Mouse (Mus musculus): ENCODE results near the gene Rhobtb3. TPM values are rescaled to one million over a fixed set of nuclear protein-coding genes. Genes with fewer than 3 reads are reported as not detected.

Rhobtb3 gene
- total and polyA plus RNA-seq, 2 experiments from 2014 or later = 14.0 to 52.0 TPM

DNA sequence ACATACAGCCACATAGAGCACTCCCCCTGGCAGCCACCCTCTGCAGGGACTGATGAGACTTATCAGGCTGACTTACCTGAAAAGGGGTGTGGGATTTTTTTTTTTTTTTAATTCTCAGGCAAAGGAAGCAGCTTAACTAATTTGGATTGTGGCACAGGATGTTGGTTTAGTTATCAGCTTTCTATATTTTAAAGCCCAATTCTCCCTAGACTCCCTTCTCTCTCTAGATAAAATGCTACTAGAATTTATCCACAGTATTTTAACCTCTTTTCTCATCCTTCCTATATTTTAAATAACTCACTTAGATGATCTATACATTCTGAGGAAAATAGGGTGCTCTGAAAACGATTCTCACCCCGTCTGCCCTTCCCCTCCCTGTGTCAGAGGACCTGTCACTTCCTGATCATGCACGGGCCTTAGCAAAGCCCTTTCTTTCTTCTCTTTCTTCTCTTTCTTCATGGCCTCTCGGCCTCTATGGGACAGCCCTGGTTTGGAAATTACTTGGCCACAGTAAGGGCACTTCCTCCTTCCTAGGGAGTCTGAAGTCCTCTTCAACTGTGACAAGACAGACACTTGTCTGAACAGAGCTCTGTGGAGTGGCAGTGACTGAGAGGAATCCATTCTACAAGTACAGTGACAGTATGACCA is 98.1 kb downstream of the Rhobtb3 start:
- ATAC-seq (no peak), DNase-seq (no peak)
- no peak overlapping the region for H3K9ac ChIP-seq
- H3K36me3 ChIP-seq (ENCODE audit: insufficient read depth) = 0 out of 2 replicates have a peak, but pooled peaks cover 2% of the 10 kb centered on the region
- no peaks in the 10 kb centered on the region for H3K9me3 ChIP-seq (ENCODE audit: low read length)
- no peak overlapping the region for H3K4me3 ChIP-seq (ENCODE audit: low read depth, low read length)
- H3K4me2 ChIP-seq (ENCODE audit: low read depth) = no peak overlapping the region
- TF ChIP-seq CTCF (IDR thresholded peaks at IDR 0.05; ENCODE audit: low read depth) = no peak
- peaks cover 10% of the 10 kb centered on the region for H3K4me1 ChIP-seq (ENCODE audit: insufficient read depth)
- no peak overlapping the region for H3K27ac ChIP-seq (ENCODE audit: low read depth, low read length)
- H3K27me3 ChIP-seq (ENCODE audit: insufficient read depth, low read length) = no peaks in the 10 kb centered on the region
- 59% methylated on average over 4 of the region's 4 CpGs for WGBS

DNA sequence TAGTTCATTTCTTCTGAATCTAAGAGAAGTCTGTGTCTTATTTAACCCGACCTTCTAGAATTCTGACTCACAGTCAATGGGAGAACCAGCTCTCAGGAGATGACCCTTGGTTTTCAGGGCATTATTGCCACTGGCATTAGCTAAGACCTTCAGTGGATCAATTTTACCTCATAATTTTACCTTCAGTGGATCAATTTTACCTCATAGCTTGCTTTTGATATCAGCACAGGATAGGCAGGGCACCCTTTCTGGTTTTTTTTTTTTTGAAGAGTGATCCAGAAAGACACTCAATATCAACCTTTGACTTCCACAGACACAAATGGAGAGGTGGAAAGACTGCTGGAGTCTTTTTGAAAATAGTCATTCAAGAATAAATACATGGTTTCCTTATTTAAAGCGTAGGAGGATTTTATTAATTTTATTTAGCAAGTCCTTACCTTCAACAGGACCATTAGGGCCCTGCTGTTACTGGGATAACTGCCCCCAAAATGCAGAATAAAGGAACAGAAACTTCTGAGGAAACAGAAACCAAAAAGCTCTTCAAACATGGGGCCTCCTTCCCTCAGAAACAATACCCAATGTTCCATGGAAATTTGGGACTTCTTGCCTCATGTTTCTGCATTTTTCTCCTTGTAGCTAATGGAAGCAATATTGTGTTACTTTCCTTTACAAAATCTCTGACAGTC is 98.7 kb downstream of the Rhobtb3 start:
- H3K4me1 ChIP-seq (ENCODE audit: insufficient read depth) = peaks cover 10% of the 10 kb centered on the region
- WGBS = 98% methylated on average over 2 of the region's 2 CpGs
- no peak for ATAC-seq

DNA sequence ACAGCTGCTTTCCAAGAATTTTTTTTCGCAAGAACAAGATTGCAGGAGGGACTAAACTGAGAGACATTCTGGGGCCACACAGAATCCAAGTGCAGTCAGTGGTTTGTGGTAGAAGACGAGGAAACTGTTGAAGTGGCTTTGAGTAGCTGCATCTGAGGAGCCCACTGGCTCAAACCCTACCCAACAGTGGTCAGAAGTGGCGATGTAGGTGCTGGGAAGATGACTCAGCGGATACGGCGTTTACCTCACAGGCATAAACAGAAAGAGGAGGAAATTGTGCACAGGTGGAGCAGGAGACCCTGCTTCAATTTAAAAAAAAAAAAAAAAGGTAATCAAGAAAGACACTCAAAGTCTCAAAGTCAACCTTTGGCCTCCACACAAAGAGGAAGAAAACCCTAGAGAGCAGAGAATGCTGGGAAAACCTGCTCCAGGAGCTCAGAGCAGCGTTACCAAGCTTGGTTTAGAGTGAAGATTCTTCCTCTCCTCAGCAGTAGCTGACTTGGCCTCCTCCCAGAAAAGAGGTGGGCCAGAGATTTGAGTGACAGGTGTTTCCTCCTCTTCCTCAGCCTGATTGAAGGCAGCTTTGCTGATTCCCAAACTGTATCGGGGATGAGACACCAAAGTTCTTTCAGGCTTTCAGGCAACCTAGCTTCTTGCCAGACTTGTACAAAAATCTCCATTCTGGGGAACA is 99.6 kb downstream of the Rhobtb3 start:
- Histone ChIP-seq H3K9me3 (ENCODE audit: low read length) (no peaks in the 10 kb centered on the region), H3K27ac (ENCODE audit: low read depth, low read length) (no peak overlapping the region), H3K27me3 (ENCODE audit: insufficient read depth, low read length) (no peaks in the 10 kb centered on the region), H3K9ac (no peak overlapping the region), H3K36me3 (ENCODE audit: insufficient read depth) (0 out of 2 replicates have a peak, but pooled peaks cover 1% of the 10 kb centered on the region), H3K4me3 (ENCODE audit: low read depth, low read length) (no peak overlapping the region), H3K4me2 (ENCODE audit: low read depth) (no peak overlapping the region), H3K4me1 (ENCODE audit: insufficient read depth) (peaks cover 14% of the 10 kb centered on the region)
- WGBS = 87% methylated on average over 8 of the region's 8 CpGs
- no peak for ATAC-seq
- DNase-seq = no peak
- TF ChIP-seq CTCF (IDR thresholded peaks at IDR 0.05; ENCODE audit: low read depth) = no peak

More for the DNA sequence above, 98.7 kb downstream of the Rhobtb3 start:
- Histone ChIP-seq H3K9ac (no peak overlapping the region), H3K4me3 (ENCODE audit: low read depth, low read length) (no peak overlapping the region), H3K36me3 (ENCODE audit: insufficient read depth) (0 out of 2 replicates have a peak, but pooled peaks cover 2% of the 10 kb centered on the region), H3K27me3 (ENCODE audit: insufficient read depth, low read length) (no peaks in the 10 kb centered on the region), H3K9me3 (ENCODE audit: low read length) (no peaks in the 10 kb centered on the region), H3K4me2 (ENCODE audit: low read depth) (no peak overlapping the region), H3K27ac (ENCODE audit: low read depth, low read length) (no peak overlapping the region)
- no peak for DNase-seq
- no peak for TF ChIP-seq CTCF (IDR thresholded peaks at IDR 0.05; ENCODE audit: low read depth)

- no peak overlapping the region for H3K4me2 ChIP-seq (ENCODE audit: low read depth)
- H3K27ac ChIP-seq (ENCODE audit: low read depth, low read length) = no peak overlapping the region
- no peak for TF ChIP-seq CTCF (IDR thresholded peaks at IDR 0.05; ENCODE audit: low read depth)
- H3K4me1 ChIP-seq (ENCODE audit: insufficient read depth) = peaks cover 14% of the 10 kb centered on the region
- H3K9me3 ChIP-seq (ENCODE audit: low read length) = no peaks in the 10 kb centered on the region
- DNase-seq = no peak
- no peaks in the 10 kb centered on the region for H3K27me3 ChIP-seq (ENCODE audit: insufficient read depth, low read length)
- H3K4me3 ChIP-seq (ENCODE audit: low read depth, low read length) = no peak overlapping the region
- no peak for ATAC-seq
- no peak overlapping the region for H3K9ac ChIP-seq
- WGBS = 96% methylated on average over 5 of the region's 5 CpGs
- no peaks in the 10 kb centered on the region for H3K36me3 ChIP-seq (ENCODE audit: insufficient read depth)
Observed at GRCm38 (mm10) chr13:75843331-75843730, 100.4 kb downstream of the Rhobtb3 start.

- 81% methylated on average over 3 of the region's 3 CpGs for WGBS
- no peak overlapping the region for H3K27ac ChIP-seq (ENCODE audit: low read depth, low read length)
- no peaks in the 10 kb centered on the region for H3K27me3 ChIP-seq (ENCODE audit: insufficient read depth, low read length)
- H3K4me3 ChIP-seq (ENCODE audit: low read depth, low read length) = no peak overlapping the region
- ATAC-seq (no peak), DNase-seq (no peak)
- peaks cover 14% of the 10 kb centered on the region for H3K4me1 ChIP-seq (ENCODE audit: insufficient read depth)
- H3K4me2 ChIP-seq (ENCODE audit: low read depth) = peak overlapping the region; percentile 66; the same call in 1 of the 2 replicates
- no peaks in the 10 kb centered on the region for H3K9me3 ChIP-seq (ENCODE audit: low read length)
- TF ChIP-seq CTCF (IDR thresholded peaks at IDR 0.05; ENCODE audit: low read depth) = no peak
- H3K36me3 ChIP-seq (ENCODE audit: insufficient read depth) = no peaks in the 10 kb centered on the region
- no peak overlapping the region for H3K9ac ChIP-seq
Observed at GRCm38 (mm10) chr13:75841950-75842349, 101.8 kb downstream of the Rhobtb3 start.

DNA sequence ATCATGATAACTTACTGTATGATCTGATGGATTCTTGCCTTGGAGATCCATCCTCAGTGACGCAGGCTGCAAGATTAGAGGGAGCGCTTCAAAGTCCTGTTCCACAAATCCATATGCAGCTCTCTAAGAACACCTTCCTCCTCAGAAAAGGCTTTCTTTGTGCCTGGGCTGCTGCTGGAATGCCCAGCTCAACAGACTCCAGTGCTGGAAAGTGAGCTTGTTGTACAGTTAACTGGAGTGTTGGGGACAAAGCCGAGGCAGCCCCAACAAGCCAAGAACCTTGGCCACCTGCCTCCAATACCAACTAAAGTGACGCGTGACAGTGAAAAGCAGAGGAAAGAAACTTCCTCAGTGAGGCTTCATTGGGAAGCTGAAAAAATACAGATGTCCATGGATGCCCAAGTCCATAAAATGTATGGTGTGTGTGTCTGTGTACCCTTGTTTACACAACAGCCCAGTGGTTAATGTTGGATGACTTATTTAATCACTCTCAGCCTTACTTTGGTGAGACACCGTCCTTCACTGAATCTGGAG is 102.9 kb downstream of the Rhobtb3 start:
- Histone ChIP-seq H3K4me2 (ENCODE audit: low read depth) (peak overlapping the region; percentile 66), H3K27ac (ENCODE audit: low read depth, low read length) (peak overlapping the region; percentile 55), H3K9me3 (ENCODE audit: low read length) (no peaks in the 10 kb centered on the region), H3K4me1 (ENCODE audit: insufficient read depth) (peaks cover 14% of the 10 kb centered on the region), H3K36me3 (ENCODE audit: insufficient read depth) (no peaks in the 10 kb centered on the region), H3K4me3 (ENCODE audit: low read depth, low read length) (peak overlapping the region; percentile 45), H3K27me3 (ENCODE audit: insufficient read depth, low read length) (no peaks in the 10 kb centered on the region), H3K9ac (peak overlapping the region; percentile 60)
- no peak for TF ChIP-seq CTCF (IDR thresholded peaks at IDR 0.05; ENCODE audit: low read depth)
- DNase-seq (peak; percentile 27), ATAC-seq (peak; percentile 14; the same call in 1 of the 2 replicates)
- WGBS = 34% methylated on average over 6 of the region's 6 CpGs

Measured in forebrain, postnatal 0 days (tissue).